Mouse (Mus musculus) monocyte, adult 2 months (primary cell): ENCODE measurements around the gene Plscr3.
A peak's percentile ranks its signal among the peaks of the same experiment; 100 is the strongest.

Experiments used
- DNase-seq, 2 experiments: peaks; one replicate each; pipeline ENCODE4 v3.0.0; 2022; ENCODE audit warnings: low spot score in 2 of 2, low read depth in 1 of 2

Plscr3 gene

GRCm38 (mm10) chr11:69846198-69846680 is at the start of gene Plscr3:
Gene Plscr3 (plus strand): TSS chr11:69846376.
- DNase-seq: peak; percentile 45 to 81

- DNase-seq: no peak
These were observed 48.3 kb upstream of the Plscr3 start for GRCm38 (mm10) chr11:69797924-69798323.

GRCm38 (mm10) chr11:69799394-69800137 is 46.6 kb upstream of the Plscr3 start:
- no peak for DNase-seq

DNA sequence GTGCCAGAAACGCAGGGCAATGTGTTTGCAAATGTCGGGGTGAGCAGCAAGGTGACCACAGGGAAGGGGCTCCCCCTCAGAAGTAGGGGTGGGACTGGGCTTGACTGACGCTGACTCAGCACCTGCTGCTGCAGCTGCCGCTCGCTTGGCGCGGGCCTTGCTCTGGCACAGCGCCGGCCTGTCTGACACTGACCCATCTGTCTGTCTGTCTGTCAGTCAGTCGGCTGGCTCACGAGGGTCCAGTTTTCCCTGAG is 46.1 kb upstream of the Plscr3 start:
- DNase-seq: no peak

- no peak for DNase-seq
These were observed 45.6 kb upstream of the Plscr3 start for GRCm38 (mm10) chr11:69800392-69801197.

DNA sequence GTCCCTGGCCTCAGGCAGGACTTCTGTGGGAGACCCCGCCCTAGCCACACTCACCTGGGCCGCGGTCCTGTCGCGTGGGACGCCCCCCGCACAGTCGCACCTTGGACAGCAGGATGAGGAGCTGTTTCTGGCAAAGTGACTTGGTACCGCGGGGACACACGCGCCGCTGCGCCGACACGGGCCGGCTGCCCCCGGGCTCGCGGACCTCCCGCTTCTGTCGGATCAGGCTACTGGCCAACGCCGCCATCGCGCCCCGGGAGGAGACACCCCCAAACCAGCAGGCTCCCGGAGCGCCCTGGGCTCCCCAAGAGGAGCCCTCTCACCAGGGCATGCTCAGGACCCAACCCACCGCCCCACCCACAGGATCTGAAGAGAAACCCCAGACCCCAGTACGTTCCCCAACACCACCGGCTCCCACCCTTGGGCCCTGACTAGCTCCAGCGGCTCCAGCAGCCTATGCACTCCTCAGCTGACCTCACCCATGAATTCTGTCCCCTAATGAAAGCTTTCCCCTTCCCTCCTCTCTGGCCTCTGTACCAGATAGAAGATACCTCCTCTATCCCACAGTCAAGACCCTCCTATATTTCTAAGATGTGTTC is 44.7 kb upstream of the Plscr3 start, which contains the start of gene Fgf11:
Fgf11 (minus strand) TSS at position 479 of the 599 bp plus-strand sequence.
- DNase-seq: no peak

- no peak for DNase-seq
These were observed 43.5 kb upstream of the Plscr3 start for GRCm38 (mm10) chr11:69802648-69803105.

DNA sequence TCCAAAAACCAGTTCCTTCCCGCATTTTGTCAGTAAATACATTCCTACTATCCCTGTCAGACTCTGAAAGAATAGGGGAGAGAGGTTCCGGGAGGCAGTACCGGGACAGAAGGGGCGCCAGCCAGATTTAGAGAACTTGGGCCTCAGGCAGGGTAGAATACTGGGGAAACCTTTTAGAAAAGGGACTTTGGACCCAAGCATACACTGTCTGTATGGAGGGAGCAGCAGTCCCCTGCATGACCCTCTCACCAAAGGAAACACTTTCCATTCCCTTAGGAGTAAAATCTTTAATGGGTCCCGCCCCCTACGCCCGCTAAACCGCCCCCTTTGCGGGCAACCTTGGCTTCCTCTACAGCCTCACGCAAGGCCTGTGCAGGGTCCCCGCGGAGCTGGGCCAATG is 42.8 kb upstream of the Plscr3 start:
- DNase-seq: no peak

DNA sequence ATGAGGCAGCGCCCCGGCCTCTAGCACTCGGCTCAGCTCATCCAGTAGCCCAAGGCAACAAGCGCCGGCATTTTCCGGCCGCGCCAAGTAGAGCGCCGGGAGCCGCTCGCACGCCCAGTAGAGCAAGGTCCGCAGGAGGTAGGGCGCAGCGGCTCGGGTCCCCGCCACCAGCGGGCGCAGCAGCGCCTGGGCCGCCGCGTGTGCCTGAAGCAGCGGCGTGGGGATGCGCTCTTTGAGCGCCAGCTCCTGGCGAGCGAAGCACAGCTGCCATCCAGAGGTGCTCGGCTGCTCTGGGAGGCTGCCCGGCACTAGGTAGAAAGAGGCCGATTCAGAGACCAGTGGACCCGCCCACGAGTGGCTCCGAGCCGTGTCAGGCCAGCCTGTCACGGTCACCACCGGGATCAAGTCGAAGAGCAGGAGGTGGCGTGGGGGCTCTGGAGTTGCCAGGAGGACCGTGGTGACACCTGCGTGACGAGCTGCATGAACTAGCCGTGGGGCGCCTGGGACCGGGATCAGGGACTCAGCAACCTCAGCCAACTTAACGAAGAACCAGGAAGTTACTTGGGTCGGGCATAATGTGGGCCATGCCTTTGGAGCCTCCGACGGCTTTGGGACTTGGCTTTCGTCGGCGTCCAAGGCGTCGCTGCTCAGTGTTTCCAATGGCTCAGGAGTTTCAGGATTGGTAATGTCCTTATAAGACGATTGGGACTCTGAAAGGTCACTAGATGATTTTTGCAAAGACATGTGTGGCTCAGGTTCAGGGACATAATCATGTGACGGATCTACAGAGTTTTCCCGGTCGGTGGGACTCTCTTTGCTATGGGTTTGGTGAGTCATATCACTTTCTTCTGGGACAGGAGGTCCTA is 42.2 kb upstream of the Plscr3 start:
- DNase-seq: peak in 1 of 2 experiments; percentile 55

DNA sequence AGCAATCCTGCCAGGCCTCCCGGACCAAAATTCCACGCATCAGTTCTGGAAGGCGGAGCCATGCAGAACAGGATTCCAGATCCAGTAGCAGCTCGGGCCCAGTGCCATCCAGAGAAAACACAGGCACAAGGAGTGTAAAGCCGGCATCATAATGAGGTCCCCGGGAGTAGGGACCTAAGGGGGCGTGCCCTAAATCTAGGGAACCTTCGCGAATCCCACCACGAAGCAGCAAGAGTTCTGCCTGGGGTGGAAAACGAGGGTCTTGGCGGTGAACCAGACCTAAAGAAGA is 41.6 kb upstream of the Plscr3 start:
- no peak for DNase-seq

- no peak for DNase-seq
These were observed 40.9 kb upstream of the Plscr3 start, which contains the start of gene Tmem102 for GRCm38 (mm10) chr11:69804972-69805909. Gene Tmem102 (minus strand): TSS chr11:69805624.

DNA sequence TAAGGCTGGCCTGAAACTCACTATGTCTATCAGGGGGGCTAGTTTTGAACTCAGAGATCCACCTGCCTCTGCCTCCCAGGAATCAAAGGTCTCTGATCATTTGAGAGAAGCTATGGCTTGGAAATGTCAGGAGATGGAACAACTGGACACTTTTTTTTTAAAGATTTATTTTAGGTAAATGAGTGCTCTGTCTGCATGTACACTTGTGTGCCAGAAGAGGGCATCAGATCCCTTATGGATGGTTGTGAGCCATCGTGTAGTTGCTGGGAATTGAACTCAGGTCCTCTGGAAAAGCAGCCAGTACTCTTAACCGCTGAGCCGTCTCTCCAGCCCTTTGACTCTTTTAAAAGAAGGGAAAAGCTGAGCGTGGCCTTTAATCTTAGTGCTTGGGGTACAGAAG is 39.8 kb upstream of the Plscr3 start:
- no peak for DNase-seq

- no peak for DNase-seq
These were observed 38.5 kb upstream of the Plscr3 start for GRCm38 (mm10) chr11:69807641-69808040.

DNA sequence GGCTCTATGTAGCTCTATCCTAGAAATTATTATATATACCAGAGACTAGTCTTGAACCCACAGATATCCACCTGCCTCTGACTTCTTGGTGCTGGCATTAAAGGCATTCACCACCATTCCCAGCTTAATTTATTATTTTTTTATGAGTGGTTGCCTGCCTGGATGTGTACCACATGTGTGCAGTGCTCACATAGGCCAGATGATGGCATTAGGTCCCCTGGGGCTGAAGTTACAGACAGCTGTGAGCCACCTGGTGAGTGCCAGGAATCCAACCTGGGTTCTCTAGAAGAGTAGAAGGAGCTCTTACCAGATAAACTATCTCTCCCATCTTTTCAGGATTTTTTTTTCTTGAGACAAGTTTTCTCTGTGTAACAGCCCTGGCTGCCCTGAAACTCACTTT is 35.9 kb upstream of the Plscr3 start:
- no peak for DNase-seq

DNA sequence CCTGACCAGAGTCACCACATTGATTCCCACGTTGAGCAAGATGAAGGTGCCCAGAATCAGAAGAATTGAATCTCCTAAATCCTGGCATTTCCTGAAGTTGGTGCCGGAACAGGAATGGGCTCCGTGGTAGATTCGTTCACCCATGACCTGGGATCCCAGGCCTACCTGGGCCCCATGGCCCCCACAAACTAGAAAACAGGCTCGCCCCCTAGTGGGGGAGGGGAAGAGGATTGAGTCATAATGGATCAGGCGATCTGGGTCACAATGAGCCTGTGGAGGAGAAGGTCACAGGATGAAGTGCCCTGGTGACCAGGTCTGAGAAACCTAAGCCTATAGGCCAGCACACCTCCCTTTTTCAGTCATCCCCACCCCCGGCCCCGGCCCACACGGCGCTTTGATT is 31.0 kb upstream of the Plscr3 start, which contains the start of gene Gm39566:
Gm39566 (minus strand) TSS at position 144 of the 400 bp plus-strand sequence.
- no peak for DNase-seq

DNA sequence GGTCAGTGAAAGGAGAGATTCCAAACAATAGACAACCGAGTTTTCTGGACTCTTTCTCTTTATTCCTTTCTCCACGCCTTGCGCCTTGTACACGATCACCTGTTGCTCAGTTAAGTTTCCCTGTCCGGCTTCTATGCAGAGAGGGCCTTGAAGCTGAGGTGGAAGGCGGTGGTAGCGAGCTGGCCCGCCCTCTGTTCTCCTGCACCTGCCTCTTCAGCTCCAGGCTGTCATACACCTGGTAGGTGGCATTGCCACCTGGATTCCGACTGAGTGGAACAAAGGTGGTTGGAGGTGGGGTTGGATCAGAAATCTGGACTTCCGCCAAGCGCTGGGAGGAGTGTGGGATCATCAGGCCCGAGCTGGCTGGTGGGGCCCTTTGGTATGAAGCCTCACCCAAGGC is 29.7 kb upstream of the Plscr3 start:
- no peak for DNase-seq

DNA sequence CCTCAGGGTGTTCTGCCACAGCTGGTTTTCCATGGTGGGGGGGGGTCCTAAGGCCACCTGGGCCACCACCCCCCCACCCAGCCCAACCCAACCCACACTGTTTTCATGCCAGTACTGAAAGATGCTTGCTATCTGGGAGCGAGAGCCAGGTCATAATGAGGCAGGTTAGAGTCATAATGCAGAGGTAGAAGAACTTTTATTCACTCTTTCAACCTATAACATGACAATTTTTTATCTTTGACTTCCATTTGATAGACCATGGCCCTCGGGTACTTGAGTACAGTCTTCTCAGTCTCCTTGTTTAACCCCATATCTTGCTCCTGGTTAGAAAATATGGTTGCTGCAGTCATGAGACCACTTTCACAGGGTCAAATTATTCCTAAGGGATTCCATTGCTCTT is 27.8 kb upstream of the Plscr3 start, which contains the start of gene Spem2:
Spem2 (minus strand) TSS at position 101 of the 400 bp plus-strand sequence.
- no peak for DNase-seq

DNA sequence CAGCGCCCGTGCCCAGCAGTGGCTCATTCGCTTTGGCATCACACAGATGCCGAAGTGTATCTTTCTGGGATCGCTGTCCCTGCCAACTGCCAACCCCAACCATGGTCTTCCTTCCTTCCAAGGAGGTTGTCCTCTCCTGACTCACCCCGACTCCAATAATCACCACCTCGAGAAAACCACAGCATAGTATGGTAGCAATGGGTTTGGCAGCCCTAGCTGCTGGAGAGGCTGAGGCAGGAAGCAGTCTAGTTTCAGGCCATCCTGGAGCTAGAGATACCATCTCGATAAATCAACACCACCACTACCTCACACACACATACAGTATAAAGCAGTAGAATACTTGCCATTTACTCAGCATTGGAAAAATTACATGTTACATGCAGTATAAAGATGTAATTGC is 27.3 kb upstream of the Plscr3 start:
- no peak for DNase-seq

GRCm38 (mm10) chr11:69822080-69822479 is 24.1 kb upstream of the Plscr3 start, which contains the start of gene Spem1:
Gene Spem1 (minus strand): TSS chr11:69822180.
- no peak for DNase-seq

DNA sequence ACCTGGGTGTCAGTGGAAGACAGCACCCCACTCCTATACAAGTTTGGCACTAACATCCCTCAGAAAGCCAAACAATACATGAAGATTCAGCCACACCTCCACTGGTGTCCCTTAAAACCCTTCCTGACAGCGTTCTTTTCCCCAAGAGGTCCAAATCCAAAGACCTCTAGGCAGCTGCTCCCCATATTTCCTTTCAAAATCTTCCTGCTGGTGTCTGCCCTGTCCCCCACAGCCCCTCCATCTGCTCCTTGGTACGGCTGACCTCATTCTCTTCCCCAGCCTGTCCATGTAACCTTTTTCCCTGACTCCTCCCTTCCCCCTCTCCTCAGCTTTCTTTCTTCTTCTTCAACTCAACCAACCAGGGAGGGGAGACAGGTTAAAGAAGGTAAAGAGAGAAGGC is 22.7 kb upstream of the Plscr3 start:
- DNase-seq: no peak
